Mouse (Mus musculus) megakaryocyte, embryonic 14.5 days (primary cell): ENCODE data around the gene Olfr1487.

Experiments used
- FLI1 ChIP-seq: IDR thresholded peaks from 2 replicates; pipeline ENCODE4 v1.6.1; 2012; ENCODE audit warnings: low read length, inconsistent platforms, mixed read lengths
- GATA1 ChIP-seq: IDR thresholded peaks from 3 replicates; pipeline ENCODE4 v1.6.1; 2012; ENCODE audit warnings: mixed read lengths, low read length, inconsistent platforms, borderline replicate concordance

DNA sequence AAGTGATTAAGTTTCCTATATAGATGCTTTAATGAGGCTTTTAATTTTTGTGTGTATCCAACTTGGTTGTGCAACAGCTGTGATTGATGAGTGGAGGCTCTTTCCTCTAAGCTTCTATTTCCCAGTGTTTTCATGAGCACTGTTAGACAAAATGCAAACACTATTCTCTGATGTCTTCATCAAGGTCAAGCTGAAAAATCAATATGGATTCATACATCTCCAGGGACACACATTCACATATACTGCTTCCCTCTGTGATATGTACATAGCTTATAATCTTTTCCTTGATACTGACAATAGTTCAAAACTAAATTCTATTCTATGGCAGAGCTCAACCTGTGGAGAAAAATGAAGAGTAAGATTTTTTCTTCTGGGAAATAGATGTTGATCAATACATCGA is 14.1 kb downstream of the Olfr1487 start, which contains the start of gene Olfr1489:
- TF ChIP-seq GATA1 (no peak), FLI1 (no peak)
